Mouse (Mus musculus): ENCODE results near the gene Chdh.

DNA sequence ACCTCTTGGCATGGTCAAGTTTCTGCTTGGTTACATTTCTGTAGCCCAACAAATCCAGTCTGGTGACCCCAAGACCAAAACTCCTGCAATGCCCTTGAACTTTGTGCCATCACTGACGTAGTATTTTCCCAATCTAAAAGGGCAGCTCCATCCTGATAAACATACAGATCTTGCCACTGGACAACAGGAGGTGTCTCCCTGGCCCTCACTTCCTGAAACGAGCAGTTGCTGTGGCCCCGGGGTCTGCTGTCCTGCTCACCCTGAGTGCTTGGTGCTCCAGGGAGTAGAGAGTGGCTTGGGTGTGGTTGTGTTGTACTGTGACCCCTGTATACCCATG is 9.4 kb upstream of the Chdh start:
- no peak for TF ChIP-seq CTCF (IDR thresholded peaks at IDR 0.05; ENCODE audit: borderline replicate concordance, extremely low read depth, insufficient read depth, insufficient read length)
- TF ChIP-seq POLR2A (IDR thresholded peaks at IDR 0.05; ENCODE audit: borderline replicate concordance, extremely low read depth, insufficient read depth, insufficient read length, poor library complexity, severe bottlenecking), result no peak

Data from brain, embryonic 14.5 days (tissue).